Mouse (Mus musculus): ENCODE results near the gene Timm13.

Timm13 gene

DNA sequence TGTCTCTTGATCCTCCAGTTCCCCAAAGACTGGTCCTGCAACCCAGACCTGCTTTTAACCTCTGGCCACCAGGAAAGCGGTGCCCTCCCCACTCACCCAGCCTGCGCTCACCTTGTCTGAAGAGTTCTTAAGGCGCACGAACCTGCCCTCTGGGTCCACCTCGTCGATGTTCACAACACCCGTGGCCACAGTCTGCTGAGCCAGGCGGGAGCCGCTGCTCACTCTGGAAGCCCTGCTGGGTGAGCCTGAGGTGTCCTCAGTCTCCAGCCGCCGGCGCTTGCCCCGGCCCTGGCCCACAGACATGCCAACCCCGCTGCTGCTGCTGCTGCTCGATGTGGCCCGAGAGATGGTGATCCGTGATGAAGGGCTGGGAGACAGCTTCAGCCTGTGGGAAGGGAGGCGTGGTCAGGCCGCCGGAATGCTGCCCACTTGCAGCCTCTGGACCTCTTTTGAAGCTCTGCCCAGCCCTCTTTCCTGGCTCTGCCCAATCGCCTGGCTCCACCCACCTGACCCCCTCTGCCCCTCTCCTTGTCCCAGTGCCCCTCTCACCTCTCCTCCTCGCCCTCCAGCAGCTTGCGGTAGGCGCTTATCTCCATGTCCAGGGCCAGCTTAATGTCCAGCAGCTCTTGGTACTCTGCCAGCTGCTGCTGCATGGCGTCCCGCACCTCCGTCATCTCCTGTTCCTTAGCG lies 3.4 kb upstream of the Timm13 start:
- no peak for DNase-seq (ENCODE audit: low spot score)

DNA sequence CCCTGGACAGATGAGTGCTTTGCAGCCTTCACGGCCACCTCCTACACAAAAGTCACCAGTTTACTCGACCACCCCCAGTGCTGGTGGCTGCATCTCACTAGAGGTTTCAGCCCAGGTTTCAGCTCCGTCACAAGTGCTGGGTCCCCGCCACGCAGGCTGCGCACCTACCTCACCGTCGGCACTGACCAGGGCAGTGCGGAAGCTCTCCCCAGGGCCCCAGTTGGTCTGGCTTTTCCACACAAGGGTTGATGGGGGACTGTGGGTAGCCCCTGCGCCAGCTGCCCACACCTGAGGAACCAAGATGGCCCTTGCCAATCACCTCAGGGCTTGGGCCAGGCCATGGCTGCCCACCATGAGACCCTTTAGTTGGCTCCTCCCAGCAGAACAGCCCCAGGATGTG lies 2.5 kb upstream of the Timm13 start:
- no peak for DNase-seq (ENCODE audit: low spot score)

DNA sequence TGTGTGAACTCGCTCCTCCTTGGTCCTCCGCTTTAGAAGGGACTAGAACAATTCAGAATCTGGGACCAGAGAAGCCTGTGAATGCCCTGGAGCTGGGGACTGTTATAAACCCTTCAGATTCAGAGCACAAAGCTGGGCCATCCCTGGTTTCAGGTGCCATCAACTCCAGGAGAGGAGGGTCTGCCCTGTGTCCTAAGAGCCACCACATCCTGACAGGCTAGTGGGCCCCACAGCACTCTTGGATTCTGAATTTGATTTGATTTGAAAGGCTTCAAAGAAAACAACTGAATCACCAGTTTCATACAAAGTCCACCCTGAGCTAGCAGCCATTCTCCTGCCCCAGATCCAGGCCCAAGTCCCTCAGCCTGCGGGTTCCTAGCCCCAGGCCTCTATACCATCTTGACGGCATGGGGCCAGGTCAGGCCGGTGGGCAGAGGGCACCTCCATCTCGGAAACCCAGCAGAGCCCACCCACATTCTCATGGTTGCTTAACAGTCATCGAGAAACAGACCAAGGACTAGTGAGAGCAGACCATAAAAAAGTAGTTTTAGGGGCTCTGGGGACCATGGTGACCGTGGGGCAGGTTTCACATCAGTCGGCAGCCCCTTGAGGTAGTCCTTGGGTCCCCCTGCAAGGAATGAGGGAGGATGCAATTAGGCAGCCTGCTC lies 1.6 kb upstream of the Timm13 start:
- no peak for DNase-seq (ENCODE audit: low spot score)

DNA sequence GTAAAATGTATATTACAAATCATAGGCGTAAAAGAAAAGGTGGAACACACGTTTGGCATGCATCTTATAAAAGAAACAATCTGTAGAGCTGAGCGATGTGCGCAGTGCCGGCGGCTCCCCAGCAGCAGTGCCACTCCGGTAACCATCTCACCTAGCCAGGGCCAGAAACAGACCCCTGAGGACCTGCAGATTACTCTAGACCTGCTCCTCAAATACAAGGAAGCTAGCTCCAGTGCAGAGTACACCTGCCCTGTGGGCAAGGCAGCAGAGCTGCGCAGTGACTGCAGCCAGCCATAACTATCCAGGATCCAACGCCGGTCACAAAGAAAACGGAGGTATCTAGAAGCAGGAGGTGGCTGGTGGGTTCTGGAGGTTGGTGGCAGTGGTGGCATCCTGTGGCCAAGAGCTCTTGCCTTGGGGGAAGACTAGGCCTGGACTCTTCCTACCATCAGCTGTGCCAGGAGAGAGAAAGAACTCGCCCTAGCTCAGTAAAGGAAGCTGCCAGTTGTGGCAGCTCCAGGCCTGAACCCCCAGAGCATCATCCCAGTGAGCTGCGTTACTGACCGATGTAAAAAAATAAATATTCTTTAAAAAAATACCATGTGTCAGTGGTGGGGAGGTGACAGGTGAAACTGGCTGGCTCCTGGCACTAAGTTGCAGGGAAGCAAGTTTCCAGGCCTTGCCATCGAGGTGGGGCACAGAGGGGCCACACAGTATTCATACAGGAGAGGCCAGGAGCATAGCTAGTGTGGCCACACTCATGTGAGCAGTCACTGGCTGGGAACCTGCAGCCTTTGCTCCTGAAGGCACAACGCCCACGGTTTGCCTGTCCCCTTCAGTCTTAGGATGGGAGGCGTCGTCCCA lies 872 bp upstream of the Timm13 start:
- no peak for DNase-seq (ENCODE audit: low spot score)

- DNase-seq (ENCODE audit: low spot score): no peak
Observed at GRCm38 (mm10) chr10:80899591-80900317, 1.0 kb downstream of the Timm13 start.

DNA sequence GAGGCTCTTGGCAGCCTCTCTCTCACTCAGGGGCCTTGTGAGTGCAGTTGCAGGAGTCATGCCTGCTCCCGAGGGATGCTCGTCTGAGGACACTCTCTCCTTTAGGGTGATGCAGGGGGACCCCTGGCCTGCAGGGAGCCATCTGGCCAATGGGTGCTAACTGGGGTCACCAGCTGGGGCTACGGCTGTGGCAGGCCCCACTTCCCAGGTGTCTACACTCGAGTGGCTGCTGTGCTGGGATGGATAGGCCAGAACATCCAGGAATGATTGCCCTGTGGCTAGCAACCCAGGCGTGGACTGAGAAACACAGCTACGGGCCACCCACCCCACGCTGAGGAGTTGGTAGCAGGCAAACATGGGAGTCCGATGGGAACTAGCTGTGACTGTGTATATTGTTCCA lies 1.7 kb downstream of the Timm13 start:
- DNase-seq (ENCODE audit: low spot score): no peak

DNA sequence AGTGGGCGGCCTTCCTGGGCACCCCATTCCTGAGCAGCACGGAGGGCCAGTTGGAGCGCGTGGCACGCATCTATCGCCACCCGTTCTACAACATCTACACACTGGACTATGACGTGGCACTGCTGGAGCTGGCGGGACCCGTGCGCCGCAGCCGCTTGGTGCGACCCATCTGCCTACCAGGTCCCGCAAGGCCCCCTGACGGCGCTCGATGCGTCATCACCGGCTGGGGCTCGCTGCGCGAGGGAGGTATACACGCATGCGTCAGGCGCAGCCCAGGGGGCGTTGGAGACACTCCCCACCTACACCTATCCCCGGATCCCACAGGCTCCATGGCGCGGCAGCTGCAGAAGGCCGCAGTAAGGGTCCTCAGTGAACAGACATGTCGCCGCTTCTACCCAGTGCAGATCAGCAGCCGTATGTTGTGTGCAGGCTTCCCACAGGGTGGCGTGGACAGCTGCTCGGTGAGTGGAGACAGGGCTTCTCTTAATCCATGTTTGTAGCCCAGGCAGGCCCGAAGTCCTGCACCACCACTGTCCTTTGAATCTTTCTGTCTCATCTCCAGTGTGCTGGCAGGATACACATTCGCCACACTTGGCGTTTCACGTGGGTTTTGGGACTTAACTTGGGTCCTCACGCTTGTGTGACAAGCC lies 2.8 kb downstream of the Timm13 start:
- peak; percentile 19 for DNase-seq (ENCODE audit: low spot score)

DNA sequence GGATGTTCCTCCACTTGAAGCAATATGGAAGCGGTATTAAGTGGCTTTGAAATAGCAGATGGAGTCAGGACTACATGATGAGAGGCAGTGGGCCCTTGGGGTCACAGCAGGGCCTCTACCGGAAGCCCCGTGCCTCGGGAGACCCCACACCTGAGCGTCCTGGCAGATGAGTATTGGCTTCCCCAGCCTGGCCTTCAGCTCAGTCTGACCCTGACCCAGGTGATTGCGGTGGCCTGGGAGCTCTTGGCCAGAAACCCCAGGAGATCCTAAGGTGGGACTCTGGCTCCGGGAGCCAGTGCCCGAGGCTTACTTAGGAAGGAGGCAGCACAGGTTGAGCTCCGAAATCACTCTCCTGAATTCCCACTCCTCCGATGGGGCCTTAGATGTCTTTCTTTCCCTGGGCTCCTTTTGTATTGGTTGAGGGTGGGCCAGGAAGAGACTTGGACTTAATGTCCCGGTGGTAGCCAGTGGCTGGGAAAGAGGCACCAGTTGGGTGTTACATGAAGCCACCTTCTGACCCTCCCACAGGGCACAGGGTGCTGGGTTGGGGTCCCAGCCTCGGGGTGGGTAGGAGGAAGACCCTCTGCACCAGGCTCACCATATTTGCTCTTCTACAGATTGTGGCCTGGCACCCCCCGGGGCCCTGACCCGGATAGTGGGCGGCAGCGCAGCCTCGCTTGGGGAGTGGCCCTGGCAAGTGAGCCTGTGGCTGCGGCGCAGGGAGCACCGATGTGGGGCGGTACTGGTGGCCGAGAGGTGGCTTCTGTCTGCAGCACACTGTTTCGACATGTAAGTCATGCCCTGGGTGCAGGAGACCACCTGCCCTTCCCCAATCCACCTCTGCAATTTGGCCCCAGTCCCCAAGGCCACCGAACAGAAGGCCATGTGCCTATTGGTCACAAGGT lies 3.9 kb downstream of the Timm13 start:
- no peak for DNase-seq (ENCODE audit: low spot score)

GRCm38 (mm10) chr10:80895697-80896096 lies 5.1 kb downstream of the Timm13 start:
- no peak for DNase-seq (ENCODE audit: low spot score)

GRCm38 (mm10) chr10:80895100-80895499 lies 5.7 kb downstream of the Timm13 start:
- DNase-seq (ENCODE audit: low spot score): no peak

GRCm38 (mm10) chr10:80887181-80887580 lies 13.6 kb downstream of the Timm13 start:
- no peak for DNase-seq (ENCODE audit: low spot score)

DNA sequence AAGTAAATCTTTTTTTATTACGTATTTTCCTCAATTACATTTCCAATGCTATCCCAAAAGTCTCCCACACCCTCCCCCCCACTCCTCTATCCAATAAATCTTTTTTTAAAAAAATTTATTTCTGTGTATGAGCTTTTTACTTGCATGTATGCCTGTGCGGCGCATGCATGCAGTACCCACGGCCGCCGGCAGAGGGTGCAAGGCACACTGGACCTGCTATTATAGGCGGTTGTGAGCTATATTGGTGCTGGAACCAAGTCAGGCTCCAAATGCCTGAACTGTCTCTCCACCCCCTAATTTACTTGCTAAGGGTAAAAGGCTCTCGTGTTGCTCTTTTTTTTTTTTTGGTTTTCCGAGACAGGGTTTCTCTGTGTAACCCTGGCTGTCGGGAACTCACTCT lies 19.5 kb downstream of the Timm13 start:
- peak; percentile 78 for DNase-seq (ENCODE audit: low spot score)

DNA sequence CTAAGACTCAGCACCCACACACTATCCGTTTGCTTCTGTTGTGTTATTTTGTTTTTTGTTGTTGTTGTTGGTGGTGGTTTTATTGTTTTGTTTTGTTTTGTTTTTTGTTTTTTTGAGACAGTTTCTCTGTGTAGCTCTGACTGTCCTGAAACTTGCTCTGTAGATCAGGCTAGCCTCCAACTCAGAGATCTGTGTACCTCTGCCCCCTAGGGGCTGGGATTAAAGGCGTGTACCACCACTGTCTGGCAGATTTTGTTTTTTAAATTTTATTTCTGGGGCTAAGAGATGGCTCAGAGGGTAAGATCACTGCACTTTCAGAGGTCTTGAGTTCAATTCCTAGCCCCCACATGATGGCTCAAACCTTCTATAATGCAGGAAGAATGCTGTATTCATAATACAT lies 19.9 kb downstream of the Timm13 start:
- DNase-seq (ENCODE audit: low spot score): no peak

DNA sequence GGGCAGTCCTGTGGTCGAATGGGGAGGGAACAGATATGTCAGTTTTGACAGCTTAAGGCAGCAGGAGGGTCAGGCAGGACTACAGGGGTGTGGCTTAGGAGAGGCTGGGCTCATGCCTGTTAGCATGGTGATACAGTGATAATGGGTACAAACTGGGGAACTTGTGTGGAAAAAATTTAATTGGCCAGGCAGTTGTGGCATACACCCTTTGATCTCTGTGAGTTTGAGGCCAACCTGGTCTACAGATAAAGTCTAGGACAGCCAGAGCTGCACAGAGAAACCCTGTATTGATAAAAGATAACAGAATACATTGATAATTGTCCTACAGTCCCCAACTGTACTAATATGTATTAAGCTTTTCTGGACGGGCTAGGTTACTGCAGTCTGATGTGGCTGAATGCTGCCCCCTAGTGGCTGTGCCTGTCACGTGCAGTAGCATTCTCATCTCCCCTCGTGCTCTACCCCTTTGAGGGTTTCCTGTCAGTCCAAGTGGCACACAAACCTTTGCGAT lies 20.6 kb downstream of the Timm13 start:
- DNase-seq (ENCODE audit: low spot score): peak; percentile 86

- no peak for DNase-seq (ENCODE audit: low spot score)
Observed at GRCm38 (mm10) chr10:80876594-80876993, 24.2 kb downstream of the Timm13 start.

DNA sequence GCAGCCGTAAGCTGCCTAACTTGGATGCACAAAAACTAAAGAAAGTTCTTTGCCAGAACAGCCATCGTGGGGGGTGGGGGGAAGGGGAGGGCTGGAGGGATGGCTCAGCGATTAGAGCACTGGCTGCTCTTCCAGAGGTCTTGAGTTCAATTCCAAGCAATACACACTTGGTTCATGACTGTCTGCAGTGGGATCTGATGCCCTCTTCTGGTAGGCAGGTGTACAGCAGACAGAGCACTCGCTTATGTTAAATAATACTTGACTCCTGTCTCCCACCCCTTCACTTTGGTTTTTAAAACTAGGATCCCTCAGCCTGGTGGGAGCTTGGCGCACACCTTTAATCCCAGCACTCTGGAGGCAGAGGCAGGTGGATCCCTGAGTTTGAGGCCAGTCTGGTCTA lies 24.7 kb downstream of the Timm13 start:
- DNase-seq (ENCODE audit: low spot score): peak; percentile 74

- DNase-seq (ENCODE audit: low spot score): no peak
Observed at GRCm38 (mm10) chr10:80874035-80874434, 26.7 kb downstream of the Timm13 start.

DNA sequence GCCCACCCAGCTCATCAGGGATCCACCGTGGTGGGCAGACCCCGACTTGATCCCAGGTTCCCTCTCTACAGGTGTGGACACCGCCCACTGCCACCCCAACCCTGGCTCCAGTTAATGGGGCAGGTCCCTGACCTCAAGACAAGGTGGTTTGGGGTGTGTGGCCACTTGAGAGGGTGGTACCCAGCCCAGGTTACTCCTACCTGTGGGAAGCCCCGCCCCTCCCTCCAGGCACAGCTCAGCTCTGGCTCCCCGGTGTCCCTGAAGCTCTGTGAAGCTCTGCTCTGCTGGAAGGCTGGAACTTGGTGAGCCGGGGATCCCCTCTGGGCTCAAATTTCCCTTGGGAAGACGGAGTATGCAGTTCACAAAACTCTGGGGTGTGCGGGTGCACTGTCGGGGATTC lies 29.2 kb downstream of the Timm13 start, which contains the start of gene Tmprss9:
Tmprss9 (plus strand) TSS at position 268 of the 400 bp plus-strand sequence.
- DNase-seq (ENCODE audit: low spot score): no peak

GRCm38 (mm10) chr10:80870993-80871392 lies 29.8 kb downstream of the Timm13 start:
- DNase-seq (ENCODE audit: low spot score): no peak

DNA sequence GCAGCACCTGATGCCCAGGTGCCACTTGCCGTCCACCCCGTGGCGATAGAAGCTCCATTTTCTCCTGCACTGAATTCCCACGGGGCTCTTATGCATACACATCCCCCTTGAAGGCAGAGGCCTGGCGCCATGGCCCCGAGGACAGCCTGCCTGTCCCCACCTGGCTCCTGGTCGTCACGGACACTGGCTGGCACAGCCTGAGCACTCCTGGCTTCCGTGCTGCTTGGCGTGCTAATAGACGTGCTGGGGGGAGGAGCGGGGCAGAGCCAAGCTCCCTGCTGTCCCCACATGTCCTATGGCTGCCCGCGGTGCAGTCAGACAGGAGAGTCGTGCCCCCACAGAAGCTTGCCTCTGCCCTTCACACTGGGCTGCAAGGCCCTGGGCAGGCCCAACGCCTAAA lies 36.3 kb downstream of the Timm13 start:
- no peak for DNase-seq (ENCODE audit: low spot score)
